Mouse (Mus musculus): Measurements from ENCODE around the gene Comp.

Comp gene

DNA sequence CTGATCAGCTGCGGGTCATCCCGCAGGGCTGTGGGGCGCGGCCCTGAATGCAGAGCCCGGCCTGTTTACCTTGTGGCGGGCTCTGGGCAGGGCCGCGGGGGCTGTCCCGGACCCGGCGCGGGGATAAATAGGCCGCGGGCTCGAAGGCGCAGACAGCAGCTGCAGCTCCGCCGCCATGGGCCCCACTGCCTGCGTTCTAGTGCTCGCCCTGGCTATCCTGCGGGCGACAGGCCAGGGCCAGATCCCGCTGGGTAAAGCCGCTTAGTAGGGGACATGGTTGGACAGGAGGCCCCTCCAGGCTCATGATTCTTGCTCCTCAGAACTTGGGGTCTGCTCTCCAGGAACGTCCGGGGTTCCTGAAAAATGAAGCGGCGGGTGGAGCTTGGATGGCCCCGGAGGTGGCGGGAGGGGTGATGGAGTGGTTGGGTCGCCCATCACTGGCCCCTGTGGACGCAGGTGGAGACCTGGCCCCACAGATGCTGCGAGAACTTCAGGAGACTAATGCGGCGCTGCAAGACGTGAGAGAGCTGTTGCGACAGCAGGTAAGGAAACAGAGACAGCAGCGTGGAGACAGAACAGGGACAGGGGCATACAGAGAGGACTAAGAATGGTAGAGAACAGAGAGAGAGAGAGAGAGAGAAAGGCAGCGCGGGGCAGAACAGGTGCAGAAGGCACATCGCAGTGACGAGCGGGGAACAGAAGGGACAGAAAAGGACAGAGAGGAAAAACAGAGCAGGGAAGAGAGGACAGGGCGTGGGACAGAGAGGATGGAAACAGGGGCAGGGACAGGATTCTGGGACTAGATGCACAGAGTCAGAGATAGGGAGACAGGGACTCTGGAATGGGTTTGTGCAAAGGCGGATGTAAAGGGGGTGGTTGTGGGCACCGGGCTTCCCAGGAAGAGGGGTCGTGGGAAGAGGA lies at the start of gene Comp:
TSS of gene Comp (plus strand) at position 162 of the 921 bp plus-strand sequence.
- no peak for DNase-seq

DNA sequence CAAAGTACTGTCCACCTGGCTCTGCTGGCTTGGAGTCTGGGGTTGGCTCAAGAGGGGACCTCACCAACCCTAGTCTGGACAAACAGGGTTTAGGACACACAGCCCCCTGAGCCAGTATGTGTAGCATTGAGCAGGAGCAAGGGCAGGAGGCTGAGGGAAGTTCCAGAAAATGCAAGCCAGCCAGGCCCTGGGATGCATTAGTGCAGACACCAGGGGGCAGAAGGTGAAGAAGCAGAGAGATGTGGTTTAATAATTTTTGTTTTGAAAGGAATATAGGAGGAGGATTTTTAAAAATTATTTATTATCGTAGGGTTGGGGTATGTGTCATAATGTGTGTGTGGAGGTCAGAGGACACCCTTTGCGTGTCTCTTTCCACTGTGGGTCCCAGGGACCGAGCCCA lies 49.6 kb upstream of the Comp start:
- no peak for DNase-seq

DNA sequence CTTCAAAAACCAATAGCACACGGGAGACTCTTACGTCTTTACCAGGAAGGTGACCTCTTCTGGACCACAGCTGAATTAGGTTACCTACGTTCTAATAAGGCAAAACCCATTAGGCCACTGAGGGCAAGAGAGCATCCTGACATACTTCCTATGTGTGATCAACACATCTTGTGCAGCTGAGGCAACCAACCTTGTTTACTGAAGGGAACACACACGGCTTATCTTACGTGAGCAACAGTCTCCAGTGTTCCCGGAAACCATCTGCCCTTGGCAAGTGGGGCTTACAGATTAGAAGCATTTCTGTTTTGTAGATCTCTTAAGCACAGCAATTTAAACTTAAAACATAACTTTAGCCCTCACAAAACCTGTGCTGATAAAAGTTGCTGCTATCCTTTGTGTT lies 45.8 kb upstream of the Comp start:
- no peak for DNase-seq

DNA sequence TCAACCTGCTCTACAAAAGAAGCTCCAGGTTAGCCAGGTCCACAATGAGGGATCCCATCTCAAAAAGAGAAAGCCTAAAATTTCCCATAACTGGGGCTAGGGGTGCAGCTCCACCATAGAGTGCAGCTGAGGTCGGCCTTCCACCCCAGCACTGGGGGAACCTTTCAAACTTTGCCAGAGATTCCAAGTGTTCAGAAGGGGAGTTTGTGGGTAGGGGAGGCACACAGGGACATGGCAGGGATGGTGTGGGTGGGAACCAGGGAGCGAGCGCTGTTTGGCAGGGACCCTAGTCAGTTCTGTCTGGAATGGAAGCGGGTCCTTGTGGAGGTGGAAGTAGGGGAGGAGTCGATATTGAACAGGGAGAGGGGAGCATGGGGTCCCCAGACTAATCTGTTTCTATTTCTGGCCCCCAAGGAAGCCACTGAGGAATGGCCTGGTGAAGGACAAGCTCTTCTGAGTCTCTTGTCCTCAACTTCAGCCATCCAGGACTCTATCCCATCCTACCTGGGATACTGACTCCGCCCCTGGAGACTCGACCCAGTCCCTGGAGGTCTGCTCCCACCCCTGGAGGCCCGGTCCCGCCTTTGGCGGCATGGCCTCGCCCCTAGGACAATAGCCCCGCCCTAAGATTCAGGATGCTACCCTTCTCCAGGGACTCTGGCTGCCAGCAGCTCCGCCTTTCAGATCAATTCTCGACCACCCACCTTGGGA lies 44.1 kb upstream of the Comp start, which contains the start of gene Gdf1:
TSS of gene Gdf1 (plus strand) at position 694 of the 711 bp plus-strand sequence.
- DNase-seq: no peak

DNA sequence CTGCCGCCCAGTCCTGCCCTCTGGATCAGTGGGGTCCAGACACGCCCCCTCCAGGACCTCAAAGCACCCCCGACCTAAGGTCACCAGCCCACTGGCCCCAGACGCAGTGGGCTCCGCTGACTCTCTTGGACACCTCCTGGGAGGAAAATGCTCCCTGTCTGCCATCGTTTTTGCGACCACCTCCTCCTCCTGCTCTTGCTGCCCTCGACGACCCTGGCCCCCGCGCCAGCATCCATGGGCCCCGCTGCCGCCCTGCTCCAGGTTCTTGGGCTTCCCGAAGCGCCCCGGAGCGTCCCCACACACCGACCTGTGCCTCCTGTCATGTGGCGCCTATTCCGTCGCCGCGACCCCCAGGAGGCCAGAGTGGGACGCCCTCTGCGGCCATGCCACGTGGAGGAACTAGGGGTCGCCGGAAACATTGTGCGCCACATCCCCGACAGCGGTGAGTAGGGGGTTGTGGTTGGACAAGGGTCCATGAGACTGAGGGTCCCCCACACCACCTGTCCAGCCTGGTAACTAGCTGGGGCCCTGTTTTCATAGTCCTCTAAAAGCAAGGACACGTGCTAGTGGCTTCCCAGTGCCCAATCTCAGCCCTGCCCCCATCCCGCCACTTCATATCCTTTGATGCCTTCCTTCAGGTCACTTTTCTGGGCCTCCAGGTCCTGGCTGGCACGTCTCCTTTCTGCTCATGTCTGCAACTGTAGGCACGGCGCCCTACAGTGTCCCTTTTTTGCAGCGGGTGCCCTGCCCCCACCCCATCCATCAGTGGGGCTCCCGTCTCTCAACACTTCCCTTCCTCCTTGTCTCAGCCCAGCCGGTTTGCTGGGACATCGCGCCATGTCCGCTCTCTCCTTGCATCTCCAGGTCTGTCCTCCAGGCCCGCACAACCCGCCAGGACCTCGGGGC lies 43.3 kb upstream of the Comp start:
- no peak for DNase-seq

DNA sequence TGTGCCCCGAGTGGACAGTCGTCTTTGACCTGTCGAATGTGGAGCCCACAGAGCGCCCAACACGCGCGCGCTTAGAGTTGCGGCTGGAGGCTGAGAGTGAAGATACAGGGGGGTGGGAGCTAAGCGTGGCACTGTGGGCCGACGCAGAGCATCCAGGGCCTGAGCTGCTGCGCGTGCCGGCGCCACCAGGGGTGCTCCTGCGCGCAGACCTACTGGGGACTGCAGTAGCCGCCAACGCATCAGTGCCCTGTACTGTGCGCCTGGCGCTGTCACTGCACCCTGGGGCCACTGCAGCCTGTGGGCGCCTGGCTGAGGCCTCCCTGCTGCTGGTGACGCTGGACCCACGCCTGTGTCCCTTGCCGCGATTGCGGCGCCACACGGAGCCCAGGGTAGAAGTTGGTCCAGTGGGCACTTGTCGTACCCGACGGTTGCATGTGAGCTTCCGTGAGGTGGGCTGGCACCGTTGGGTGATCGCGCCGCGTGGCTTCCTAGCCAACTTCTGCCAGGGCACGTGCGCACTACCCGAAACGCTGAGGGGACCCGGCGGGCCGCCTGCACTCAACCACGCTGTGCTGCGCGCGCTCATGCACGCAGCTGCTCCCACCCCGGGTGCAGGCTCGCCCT lies 42.5 kb upstream of the Comp start:
- DNase-seq: no peak

DNA sequence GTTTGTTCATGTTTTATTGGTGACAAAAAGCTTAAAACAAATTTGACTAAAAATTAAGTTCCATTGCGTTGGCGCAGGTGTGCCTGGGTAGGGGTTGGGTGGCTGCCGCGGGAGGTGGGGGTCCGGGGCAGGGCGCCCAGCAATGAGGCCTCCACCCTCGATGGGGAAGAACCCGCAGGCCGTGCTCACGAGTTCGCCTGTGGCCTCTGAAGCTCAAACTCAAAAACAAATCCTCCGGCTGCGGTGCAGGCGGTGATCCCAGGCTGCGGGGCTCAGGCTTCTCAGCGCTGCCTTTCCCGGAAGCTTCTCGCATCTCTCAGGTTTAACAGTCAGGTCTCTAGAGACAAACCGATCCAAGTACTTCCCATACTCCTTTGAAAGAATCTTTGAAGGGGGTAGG lies 41.8 kb upstream of the Comp start:
- DNase-seq: no peak

DNA sequence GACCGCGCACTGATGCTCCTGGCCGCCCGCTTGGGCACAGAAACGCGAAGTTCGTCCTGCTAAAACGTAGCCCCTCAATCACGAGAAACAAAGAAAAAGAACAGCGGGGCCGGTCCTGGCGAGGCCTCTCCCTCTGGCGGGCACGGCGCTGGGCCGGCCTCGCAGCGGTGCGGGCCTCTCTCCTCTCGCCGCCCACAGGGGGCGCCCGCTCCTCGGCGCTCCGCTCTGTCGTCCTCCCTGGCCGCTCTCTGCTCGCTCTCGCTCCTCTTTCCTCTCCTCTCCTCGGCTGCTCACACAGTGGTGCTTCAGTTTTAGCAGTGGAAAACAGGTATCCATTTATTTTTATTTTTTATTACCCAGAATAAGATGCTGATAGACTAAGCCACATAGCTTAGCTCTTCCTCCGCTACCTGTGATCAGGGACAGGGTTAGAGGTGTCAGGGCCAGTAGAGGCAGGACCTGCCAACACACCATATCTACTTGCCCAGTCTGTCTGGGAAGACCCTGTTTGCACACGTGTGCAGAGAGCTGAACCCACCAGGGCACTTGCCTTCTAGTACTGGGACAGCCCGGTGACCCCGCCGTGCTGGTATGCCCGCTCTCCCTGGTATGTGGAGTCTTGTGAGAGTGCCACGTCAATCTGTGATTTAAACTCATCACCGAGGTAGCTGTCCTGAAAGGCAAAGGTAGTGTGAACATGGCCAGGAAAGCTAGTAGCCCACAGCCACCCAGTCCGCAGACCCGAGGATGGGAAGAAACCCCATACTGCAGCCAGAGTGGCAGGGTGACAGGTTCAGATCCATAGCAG lies 41.1 kb upstream of the Comp start:
- peak; percentile 56 for DNase-seq

DNA sequence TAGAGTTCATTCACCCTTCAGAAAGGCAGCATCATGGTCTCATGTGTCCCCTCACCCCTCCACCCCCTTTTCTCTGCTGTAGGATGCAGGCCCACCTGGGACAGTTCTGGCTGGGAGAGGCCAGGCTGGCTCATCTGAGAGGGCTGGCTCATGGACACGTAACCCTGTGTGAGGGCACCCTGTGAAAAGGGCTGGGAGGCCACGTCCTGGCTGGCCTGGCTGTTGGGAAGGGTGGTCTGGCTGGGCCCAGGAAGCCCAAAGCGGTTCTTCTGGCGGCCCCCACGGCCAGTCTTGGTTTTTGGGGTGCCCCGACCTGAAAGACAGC lies 40.5 kb upstream of the Comp start:
- no peak for DNase-seq

DNA sequence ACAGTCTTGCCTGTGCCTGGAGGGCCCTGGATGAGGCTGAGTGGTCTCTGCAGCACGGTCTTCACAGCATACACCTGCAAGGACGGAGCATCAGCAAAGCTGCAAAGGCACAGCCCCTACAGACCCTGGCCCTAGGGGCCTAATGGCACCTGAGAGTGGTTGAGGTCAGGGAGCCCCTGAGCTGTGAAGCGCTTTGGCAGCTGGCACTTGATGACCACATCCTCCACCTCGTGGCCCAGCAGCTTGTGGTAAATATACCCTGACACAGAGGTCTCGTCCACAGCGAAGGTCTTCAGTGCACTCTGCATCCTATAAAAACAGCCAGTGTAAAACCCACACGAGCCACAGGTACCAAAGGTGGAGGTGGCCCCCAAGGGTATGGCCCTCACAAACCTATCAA lies 34.4 kb upstream of the Comp start:
- no peak for DNase-seq

DNA sequence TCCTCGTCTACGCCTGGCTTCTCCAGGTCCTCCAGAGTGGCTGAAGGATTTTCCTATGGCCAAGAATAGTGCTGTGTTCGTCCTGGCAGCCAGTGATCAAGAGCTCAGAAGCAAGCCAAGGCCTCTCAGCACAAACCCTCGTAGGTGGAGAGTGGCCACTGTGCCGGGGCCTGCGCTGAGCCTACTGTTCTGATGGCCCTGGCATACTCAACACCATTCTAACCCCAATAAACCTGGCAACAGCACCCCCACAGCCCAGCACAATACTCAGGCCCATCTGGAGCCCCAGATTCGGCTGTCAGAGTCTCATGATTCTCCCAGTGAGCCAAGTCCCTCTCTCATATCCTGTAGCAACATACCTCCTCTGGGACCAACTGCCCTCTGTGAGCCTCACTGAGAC lies 32.7 kb upstream of the Comp start:
- no peak for DNase-seq

DNA sequence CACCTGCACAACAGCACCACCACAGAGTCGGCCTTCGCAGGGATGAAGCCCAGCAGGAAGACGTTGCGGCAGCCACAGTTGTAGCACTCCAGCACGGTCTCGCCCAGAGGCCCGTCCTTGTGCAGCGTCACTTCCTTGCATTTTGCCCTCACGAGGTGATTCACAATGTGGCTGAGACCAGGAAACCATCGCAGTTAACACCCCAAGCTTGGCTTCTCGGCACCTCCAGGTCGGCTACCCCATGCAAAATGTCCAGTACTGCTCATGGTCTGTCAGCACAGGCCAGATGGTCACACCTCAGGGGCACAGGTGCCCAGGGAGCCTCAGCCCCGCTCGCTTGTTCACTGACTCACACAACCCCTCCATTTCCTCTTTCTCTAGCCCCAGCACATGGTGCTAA lies 31.4 kb upstream of the Comp start:
- DNase-seq: no peak

DNA sequence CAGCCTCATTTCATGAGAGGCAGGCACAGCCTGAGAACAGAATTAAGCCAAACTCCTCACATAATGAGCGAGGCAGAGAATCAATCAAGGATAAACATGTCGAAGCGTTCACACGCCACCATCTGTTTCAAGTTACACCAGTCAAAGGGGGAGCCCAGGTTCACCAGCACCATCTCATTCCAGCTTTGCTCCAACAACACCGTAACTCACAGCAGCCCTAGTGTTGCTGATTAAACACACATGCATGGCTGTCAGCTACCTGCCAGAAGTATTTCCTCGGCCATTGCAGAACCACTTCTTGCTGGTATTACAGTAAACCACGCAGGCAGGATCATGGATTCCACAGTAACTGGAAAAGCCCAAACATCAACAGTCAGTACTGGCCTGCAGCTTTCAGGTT lies 30.3 kb upstream of the Comp start:
- no peak for DNase-seq

DNA sequence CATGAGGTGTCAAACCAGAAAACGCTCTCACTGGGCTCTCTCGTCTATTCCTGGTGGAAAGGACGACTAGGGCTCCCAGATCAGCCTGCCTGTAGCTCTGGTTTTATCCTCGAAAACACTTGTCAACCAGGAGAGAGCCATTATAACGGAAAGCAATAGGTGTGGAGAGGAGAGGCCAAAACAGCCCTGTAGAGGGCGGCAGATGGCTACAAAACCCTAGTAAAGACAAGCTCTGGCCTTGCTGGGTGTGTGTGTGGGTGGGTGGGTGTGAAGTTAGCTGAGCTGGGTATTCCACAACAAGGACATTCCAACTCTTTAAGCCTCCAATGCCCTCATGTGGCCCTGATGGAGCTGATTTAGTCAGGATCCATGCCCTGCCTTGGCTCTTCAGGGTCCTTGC lies 29.7 kb upstream of the Comp start:
- peak; percentile 43 for DNase-seq

DNA sequence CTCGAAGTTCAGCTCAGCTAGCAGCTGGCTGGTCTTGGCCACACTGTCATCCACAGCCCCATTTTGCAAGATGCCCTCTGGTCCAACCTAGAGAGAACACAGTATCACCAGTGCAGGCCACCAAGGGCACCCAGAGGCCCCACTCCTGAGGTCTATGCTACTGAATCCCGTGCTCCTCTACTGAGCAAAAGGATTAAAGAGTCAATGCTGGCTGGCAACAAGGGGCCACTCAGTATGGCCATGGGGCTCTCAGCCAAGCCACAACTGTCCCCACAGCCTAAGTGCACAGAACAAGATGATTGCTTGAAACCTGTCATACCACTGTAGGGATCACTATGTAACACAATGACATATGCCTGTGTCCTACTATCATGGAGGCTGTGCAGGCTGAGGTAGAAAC lies 29.1 kb upstream of the Comp start:
- no peak for DNase-seq

DNA sequence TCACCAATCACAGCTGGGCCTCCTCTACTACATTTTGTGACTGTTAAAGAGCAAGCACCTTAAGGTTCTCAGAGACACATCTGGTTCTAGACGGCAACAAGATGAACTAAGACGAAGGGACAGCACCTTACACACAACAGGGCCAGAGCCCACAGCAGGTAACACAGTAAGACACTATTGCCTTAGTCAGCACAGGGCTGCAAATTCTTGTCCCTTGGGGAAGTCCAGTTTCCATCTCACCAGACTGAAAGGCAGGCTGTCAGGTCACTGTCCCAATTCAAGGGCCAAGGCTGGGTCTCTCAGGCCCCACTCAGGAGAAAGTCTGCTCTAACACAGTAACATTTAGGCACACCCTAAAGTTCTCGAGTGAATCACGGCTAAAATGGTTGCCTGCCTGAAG lies 25.9 kb upstream of the Comp start:
- DNase-seq: no peak

DNA sequence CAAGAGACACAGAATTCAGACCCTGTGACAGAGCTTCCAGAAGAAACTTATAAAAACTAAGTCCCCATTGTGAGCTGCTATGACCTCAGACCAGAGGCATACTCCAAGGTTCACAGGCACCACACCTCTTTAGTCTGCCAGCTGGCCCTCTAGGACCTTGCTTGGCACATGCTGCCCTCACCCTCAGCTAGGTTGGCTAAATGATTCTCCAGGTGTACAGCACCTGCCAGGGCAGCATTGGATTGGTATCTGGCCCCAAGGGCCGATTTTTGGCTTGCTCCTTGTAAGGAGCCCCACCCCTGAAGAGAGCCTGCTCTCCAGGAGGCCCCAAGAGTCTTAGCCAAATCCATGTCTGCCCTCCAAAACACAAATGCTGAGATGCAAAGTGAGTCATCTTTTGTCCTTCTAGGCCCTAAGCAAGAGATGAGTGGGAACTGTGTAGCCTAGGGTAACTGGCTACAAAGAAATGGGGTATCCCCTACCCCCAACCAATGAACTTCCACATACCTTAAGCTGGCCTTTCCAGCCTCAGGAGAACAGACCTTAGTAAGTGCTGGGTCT lies 25.4 kb upstream of the Comp start:
- DNase-seq: no peak

DNA sequence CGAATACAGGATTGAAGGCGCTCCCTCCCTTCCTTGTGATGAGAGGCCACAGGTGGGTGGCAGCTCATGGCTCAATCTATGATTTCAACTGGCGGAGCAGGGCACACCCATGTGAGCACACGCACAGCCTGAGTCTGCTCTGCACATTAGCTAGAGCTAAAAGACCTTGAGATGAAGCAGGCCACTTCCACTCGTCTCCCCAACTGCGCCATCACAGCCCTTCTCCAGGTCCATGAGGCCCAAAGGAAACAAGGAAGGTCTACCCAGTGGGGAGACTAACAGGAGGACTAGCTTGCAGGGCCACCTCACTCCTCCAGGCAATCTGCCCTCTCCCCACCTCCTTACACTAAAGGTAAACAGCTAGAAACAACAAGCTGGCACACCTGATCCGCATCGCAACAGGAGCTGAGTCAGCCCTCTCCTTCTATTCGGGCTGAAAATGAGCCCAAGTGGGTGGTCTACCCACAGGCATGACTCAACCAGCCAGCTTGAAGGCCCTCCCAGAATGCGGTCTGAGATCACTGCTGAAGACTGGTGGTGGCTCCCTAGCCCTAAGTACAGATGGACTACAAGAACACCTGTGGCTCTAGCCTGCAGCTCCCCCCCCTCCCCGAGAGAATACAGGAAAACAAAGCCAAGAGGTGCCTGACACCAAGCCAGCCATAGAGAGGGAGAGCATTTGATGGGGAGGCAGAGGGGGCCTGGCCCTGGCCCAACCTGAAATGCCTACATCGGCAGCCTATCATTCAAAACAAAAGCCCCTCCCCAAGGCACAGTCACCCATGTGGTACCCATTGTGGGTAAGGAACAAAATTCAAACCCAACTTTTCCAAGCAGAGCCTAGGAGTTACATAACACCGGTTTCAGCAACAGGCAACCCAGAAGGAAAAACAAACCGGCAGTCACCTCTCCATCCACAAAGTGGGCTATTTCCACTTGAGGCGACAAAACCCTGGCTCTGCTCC lies 22.0 kb upstream of the Comp start:
- peak; percentile 30 for DNase-seq

DNA sequence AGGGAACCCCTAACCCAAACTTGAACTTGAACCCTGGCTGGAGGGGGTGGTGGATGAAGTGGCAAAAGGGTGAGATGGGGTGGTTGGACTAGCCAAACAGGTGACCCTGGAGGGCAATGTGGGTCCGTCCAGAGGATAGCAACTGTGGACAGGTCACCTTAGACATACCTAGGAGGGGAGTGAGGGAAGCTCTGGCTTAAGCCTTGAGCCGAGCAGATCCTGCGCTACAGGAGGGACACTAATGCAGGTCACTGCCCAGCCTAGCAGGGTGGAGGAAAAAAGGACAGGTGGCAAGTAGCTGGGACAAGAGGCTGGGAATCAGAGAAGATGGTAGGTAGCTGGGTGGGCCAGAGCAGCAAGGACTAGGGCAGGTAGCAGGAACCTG lies 21.4 kb upstream of the Comp start:
- no peak for DNase-seq

DNA sequence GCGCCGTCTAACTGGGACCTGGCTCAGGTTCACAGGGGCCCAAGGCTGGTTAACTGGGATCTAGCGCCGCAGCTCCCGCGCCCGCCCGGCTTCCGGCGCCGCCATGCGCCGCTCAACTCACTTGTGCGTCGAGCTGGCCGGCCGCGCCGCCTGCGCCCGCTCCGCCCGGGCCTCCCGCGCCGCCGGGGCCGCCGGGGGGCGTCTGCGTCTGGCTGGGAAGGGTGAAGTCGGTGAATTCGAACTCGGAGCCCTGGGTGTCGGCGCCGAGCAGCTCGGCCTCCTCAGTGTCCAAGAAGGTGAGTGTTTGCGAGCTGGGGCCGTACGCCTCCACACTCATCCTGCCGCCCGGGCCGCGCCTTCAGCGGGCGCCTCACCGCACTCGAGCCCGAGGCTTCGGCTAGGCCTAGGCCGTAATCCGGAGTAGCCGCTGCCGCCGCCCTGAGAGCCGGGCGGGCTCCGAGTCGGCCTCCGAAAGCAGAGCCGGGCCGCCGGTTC lies 20.7 kb upstream of the Comp start:
- DNase-seq: no peak
